Mouse (Mus musculus): ENCODE measurements around the gene Tbata.

Tbata gene

GRCm38 (mm10) chr10:61211105-61211504 lies 39.4 kb downstream of the Tbata start:
- DNase-seq (ENCODE audit: low spot score): no peak

- DNase-seq (ENCODE audit: low spot score): peak; percentile 58
These were observed 40.0 kb downstream of the Tbata start for GRCm38 (mm10) chr10:61211743-61212142.

- DNase-seq (ENCODE audit: low spot score): no peak
These were observed 41.1 kb downstream of the Tbata start for GRCm38 (mm10) chr10:61212817-61213216.

- no peak for DNase-seq (ENCODE audit: low spot score)
These were observed 43.9 kb downstream of the Tbata start for GRCm38 (mm10) chr10:61215658-61216057.

- DNase-seq (ENCODE audit: low spot score): no peak
These were observed 44.4 kb downstream of the Tbata start for GRCm38 (mm10) chr10:61216163-61216562.

DNA sequence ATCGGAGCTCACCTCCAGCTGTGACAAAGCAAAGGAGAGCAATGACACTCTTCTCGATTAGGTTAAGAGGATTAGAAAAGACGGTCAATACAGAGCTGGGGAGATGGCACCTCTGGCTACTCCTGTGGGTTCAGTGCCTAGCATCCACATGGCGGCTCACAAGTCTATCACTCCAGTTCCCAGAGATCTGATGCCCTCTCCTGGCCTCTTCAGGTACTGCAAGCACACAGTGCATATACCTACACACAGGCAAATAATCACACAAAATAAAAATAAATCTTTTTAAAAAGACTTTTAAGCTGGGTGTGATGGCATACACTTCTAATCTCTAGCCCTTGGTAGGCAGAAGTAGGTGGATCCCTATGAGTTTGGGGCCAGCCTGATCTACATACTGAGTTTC lies 47.6 kb downstream of the Tbata start:
- DNase-seq (ENCODE audit: low spot score): no peak

DNA sequence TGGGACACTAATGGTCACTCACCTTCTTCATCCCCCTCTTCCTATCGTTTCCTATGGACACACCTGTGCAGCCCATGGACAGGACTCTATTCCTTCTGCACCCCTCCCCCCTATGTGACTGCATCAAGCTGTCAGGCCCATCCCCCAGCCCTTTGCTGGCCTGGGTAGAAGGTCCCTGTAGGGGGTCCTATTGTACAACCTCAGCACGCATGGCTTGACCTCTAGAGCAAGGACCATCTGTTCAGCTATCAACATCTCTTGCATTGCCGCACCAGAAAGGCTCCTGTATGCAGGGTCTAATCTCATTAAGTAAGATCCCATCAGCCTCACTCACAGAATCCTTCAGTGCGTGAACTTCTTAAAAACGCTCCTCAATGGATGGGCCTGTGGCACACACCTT lies 53.9 kb downstream of the Tbata start:
- no peak for DNase-seq (ENCODE audit: low spot score)

DNA sequence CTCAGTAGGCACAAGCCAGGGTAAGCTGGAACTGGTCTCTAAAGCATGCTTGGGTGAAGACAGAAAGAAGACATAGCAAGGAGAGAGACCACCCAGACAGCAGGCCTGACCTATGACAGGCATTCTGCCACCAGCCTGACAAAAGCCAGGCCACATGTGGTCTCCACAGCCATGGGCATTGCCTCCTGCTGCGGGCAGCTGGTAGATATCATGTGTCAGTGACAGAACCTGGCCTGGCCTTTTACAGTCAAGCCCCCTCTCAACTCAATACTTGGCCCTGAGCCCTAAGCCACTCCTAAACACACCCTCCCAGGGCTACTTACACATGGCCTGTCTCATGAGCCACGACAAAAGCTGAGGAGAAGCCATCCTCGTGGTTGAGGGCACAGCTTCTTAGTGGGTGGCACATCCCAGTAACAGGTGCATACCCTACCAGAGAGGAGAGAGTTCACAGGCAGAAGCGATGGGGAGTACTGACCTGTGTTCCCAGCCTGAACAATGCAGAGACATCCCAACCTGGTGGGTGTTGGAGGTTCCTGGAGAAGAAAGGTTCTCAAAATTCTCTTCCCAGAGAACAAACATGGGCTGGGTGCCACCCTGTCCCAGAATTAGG lies 55.1 kb downstream of the Tbata start:
- DNase-seq (ENCODE audit: low spot score): no peak

GRCm38 (mm10) chr10:61231756-61232155 lies 60.0 kb downstream of the Tbata start:
- DNase-seq (ENCODE audit: low spot score): no peak

GRCm38 (mm10) chr10:61232858-61233567 lies 61.3 kb downstream of the Tbata start:
- no peak for DNase-seq (ENCODE audit: low spot score)

GRCm38 (mm10) chr10:61234319-61234718 lies 62.6 kb downstream of the Tbata start:
- no peak for DNase-seq (ENCODE audit: low spot score)

GRCm38 (mm10) chr10:61235677-61236267 lies 64.0 kb downstream of the Tbata start:
- no peak for DNase-seq (ENCODE audit: low spot score)

GRCm38 (mm10) chr10:61236683-61237390 lies 65.1 kb downstream of the Tbata start:
- no peak for DNase-seq (ENCODE audit: low spot score)

GRCm38 (mm10) chr10:61237391-61237785 lies 65.6 kb downstream of the Tbata start:
- DNase-seq (ENCODE audit: low spot score): no peak

All from ovary, postnatal 36 days (tissue).